Mouse (Mus musculus): Measurements from ENCODE around the gene Sec24d. TPM values are rescaled to one million over a fixed set of nuclear protein-coding genes. Genes with fewer than 3 reads are reported as not detected.

Gene Sec24d
- polyA plus RNA-seq, 1 experiment from 2014 or later = 16.2 TPM

- no peak overlapping the region for H3K27ac ChIP-seq (ENCODE audit: low read length)
- H3K4me1 ChIP-seq (ENCODE audit: control insufficient read depth, insufficient read depth, low read length) = no peaks in the 10 kb centered on the region
- no peak overlapping the region for H3K9ac ChIP-seq (ENCODE audit: low read depth, low read length)
- no peak overlapping the region for H3K4me2 ChIP-seq (ENCODE audit: low read length)
- no peaks in the 10 kb centered on the region for H3K9me3 ChIP-seq (replicated peaks; ENCODE audit: control insufficient read depth, low read length, poor library complexity, severe bottlenecking)
- no peaks in the 10 kb centered on the region for H3K27me3 ChIP-seq (ENCODE audit: control insufficient read depth, insufficient read depth, low read depth, low read length)
- no peak for ATAC-seq
- no peak overlapping the region for H3K4me3 ChIP-seq (ENCODE audit: low read depth, low read length)
- 73% methylated on average over 5 of the region's 5 CpGs for WGBS
- H3K36me3 ChIP-seq (ENCODE audit: control insufficient read depth, insufficient read depth, low read length) = no peaks in the 10 kb centered on the region
Observed at GRCm38 (mm10) chr3:123244376-123244775, 22.9 kb upstream of the Sec24d start.

DNA sequence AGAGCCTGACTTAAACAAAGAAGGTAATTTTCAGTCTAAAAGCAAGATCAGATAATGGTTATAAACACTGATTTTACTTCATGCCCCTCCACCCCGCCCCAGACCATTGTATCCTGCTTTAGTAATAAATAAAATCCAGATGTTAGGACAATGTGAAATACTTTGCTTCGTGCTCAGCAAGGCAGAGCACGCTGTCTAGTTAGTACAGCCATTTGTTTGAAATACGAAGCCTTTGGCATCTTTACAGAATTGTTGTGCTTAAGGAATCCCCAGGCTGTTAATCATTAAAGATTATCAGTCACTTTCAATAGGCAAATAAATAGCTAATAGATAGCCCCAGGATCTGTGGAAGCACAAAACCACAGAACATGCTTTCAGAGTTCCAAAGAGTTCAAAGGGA, 21.6 kb upstream of the Sec24d start:
- Histone ChIP-seq H3K27ac (ENCODE audit: low read length) (no peak overlapping the region), H3K9ac (ENCODE audit: low read depth, low read length) (no peak overlapping the region), H3K36me3 (ENCODE audit: control insufficient read depth, insufficient read depth, low read length) (no peaks in the 10 kb centered on the region), H3K4me1 (ENCODE audit: control insufficient read depth, insufficient read depth, low read length) (no peaks in the 10 kb centered on the region), H3K9me3 (replicated peaks; ENCODE audit: control insufficient read depth, low read length, poor library complexity, severe bottlenecking) (no peaks in the 10 kb centered on the region), H3K4me3 (ENCODE audit: low read depth, low read length) (no peak overlapping the region), H3K4me2 (ENCODE audit: low read length) (no peak overlapping the region), H3K27me3 (ENCODE audit: control insufficient read depth, insufficient read depth, low read depth, low read length) (no peaks in the 10 kb centered on the region)
- no peak for ATAC-seq
- 71% methylated on average over 4 of the region's 4 CpGs for WGBS

DNA sequence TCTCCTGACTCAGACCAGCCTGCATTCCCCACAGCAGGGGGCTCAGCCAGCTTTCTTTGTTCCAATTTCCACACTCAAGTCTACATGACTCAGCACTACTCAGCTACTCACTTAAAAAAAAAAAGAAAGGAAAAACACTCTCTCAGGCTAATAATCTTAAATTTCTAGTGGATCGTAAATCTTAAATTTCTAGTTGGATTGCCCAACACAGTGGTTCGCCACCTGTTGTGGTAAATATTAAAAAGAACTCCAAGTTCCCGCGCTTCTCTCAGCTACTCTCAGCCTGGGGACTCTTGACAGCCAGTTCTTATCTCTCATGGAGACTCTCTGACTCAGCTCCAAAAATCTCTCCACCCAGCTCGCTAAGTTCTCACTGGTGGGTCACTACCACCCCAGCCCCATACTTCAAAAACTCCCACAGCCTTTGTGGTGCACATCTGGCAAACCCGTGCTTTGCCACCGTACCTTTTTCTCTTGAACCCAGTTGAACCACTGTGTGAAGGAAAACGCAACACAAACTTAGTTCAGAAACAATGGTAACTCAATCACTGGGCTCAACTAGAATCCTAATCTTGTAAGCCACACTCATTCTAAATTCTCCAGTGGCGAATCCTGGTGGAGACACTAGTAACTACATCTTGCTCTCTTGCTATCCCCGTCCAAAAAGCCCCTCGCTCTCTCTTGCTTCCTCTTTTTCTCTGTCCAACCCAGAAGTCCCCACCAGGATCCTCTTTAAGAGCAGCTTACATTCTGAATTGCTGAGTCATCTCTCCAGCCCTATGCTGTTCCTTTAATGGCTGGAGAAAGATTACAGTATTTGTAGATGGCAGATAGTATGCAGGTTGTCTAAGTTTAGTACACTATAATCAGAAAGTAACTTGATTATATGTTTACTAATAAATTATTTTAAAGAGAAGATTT, 10.8 kb upstream of the Sec24d start:
- H3K4me2 ChIP-seq (ENCODE audit: low read length) = no peak overlapping the region
- ATAC-seq = no peak
- WGBS = 81% methylated on average over 11 of the region's 11 CpGs
- no peaks in the 10 kb centered on the region for H3K27me3 ChIP-seq (ENCODE audit: control insufficient read depth, insufficient read depth, low read depth, low read length)
- no peak overlapping the region for H3K9ac ChIP-seq (ENCODE audit: low read depth, low read length)
- H3K27ac ChIP-seq (ENCODE audit: low read length) = no peak overlapping the region
- no peaks in the 10 kb centered on the region for H3K9me3 ChIP-seq (replicated peaks; ENCODE audit: control insufficient read depth, low read length, poor library complexity, severe bottlenecking)
- no peak overlapping the region for H3K4me3 ChIP-seq (ENCODE audit: low read depth, low read length)
- H3K4me1 ChIP-seq (ENCODE audit: control insufficient read depth, insufficient read depth, low read length) = no peaks in the 10 kb centered on the region
- no peaks in the 10 kb centered on the region for H3K36me3 ChIP-seq (ENCODE audit: control insufficient read depth, insufficient read depth, low read length)

GRCm38 (mm10) chr3:123258709-123259108, 8.5 kb upstream of the Sec24d start:
- no peak for ATAC-seq
- 68% methylated on average over 4 of the region's 4 CpGs for WGBS
- Histone ChIP-seq H3K27ac (ENCODE audit: low read length) (no peak overlapping the region), H3K4me2 (ENCODE audit: low read length) (no peak overlapping the region), H3K27me3 (ENCODE audit: control insufficient read depth, insufficient read depth, low read depth, low read length) (no peaks in the 10 kb centered on the region), H3K9me3 (replicated peaks; ENCODE audit: control insufficient read depth, low read length, poor library complexity, severe bottlenecking) (no peaks in the 10 kb centered on the region), H3K4me3 (ENCODE audit: low read depth, low read length) (no peak overlapping the region), H3K9ac (ENCODE audit: low read depth, low read length) (no peak overlapping the region), H3K36me3 (ENCODE audit: control insufficient read depth, insufficient read depth, low read length) (no peaks in the 10 kb centered on the region), H3K4me1 (ENCODE audit: control insufficient read depth, insufficient read depth, low read length) (no peaks in the 10 kb centered on the region)

- 60% methylated on average over 6 of the region's 6 CpGs for WGBS
- H3K27ac ChIP-seq (ENCODE audit: low read length) = no peak overlapping the region
- no peaks in the 10 kb centered on the region for H3K9me3 ChIP-seq (replicated peaks; ENCODE audit: control insufficient read depth, low read length, poor library complexity, severe bottlenecking)
- H3K36me3 ChIP-seq (ENCODE audit: control insufficient read depth, insufficient read depth, low read length) = no peaks in the 10 kb centered on the region
- peak overlapping the region; percentile 33 for H3K4me3 ChIP-seq (ENCODE audit: low read depth, low read length)
- H3K27me3 ChIP-seq (ENCODE audit: control insufficient read depth, insufficient read depth, low read depth, low read length) = no peaks in the 10 kb centered on the region
- H3K4me2 ChIP-seq (ENCODE audit: low read length) = peak overlapping the region; percentile 29; the same call in 1 of the 2 replicates
- H3K4me1 ChIP-seq (ENCODE audit: control insufficient read depth, insufficient read depth, low read length) = peaks cover 2% of the 10 kb centered on the region; the same call in 1 of the 2 replicates
- ATAC-seq = no peak
- no peak overlapping the region for H3K9ac ChIP-seq (ENCODE audit: low read depth, low read length)
Observed at GRCm38 (mm10) chr3:123264706-123265105, 2.5 kb upstream of the Sec24d start.

- Histone ChIP-seq H3K36me3 (ENCODE audit: control insufficient read depth, insufficient read depth, low read length) (no peaks in the 10 kb centered on the region), H3K27me3 (ENCODE audit: control insufficient read depth, insufficient read depth, low read depth, low read length) (no peaks in the 10 kb centered on the region), H3K9ac (ENCODE audit: low read depth, low read length) (peak overlapping the region; percentile 71), H3K4me1 (ENCODE audit: control insufficient read depth, insufficient read depth, low read length) (peaks cover 2% of the 10 kb centered on the region; the same call in 1 of the 2 replicates), H3K9me3 (replicated peaks; ENCODE audit: control insufficient read depth, low read length, poor library complexity, severe bottlenecking) (no peaks in the 10 kb centered on the region), H3K4me2 (ENCODE audit: low read length) (peak overlapping the region; percentile 95), H3K4me3 (ENCODE audit: low read depth, low read length) (peak overlapping the region; percentile 65), H3K27ac (ENCODE audit: low read length) (peak overlapping the region; percentile 9; the same call in 1 of the 2 replicates)
- peak; percentile 69 for ATAC-seq
- under 1% methylated on average over 25 of the region's 25 CpGs for WGBS
Observed at GRCm38 (mm10) chr3:123267741-123268201, 516 bp downstream of the Sec24d start.

DNA sequence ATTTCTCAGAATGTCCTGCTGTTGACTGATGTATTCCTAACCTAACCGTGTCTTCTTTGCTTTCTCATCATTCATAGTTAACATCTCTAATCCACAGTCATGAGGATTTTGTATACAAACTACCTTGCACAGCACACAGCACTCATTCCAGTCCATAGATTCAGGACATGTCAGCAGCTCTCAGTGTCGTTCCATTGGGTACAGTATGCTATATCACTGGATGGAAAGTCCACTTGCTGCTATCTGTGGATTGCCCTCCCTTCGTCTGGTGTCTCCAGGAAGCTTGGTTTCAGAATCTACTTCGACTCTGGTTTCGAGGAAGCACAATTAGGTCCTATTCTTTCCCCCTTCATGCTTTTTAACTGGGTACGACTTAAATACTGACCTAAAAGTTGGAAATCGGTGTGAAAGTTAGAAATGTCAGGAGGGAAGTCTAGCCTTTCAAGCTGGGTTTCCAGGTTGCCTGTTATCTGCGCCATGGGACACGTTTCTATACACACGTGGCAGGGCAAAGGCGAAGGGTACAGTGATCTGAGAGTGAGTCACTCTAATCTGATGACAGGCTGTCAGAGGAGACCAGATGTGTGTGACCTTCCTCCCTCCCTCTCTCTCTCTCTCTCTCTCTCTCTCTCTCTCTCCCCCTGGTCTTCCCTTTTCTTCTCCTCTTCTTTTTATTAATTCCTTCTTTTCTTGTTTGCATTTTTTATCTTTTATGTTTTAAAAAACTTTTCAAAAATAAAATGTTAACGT, 15.8 kb downstream of the Sec24d start:
- H3K27me3 ChIP-seq (ENCODE audit: control insufficient read depth, insufficient read depth, low read depth, low read length) = no peaks in the 10 kb centered on the region
- ATAC-seq = no peak
- 88% methylated on average over 12 of the region's 12 CpGs for WGBS
- H3K27ac ChIP-seq (ENCODE audit: low read length) = no peak overlapping the region
- no peak overlapping the region for H3K4me3 ChIP-seq (ENCODE audit: low read depth, low read length)
- no peak overlapping the region for H3K4me2 ChIP-seq (ENCODE audit: low read length)
- no peak overlapping the region for H3K9ac ChIP-seq (ENCODE audit: low read depth, low read length)
- H3K4me1 ChIP-seq (ENCODE audit: control insufficient read depth, insufficient read depth, low read length) = no peaks in the 10 kb centered on the region
- H3K9me3 ChIP-seq (replicated peaks; ENCODE audit: control insufficient read depth, low read length, poor library complexity, severe bottlenecking) = no peaks in the 10 kb centered on the region
- no peaks in the 10 kb centered on the region for H3K36me3 ChIP-seq (ENCODE audit: control insufficient read depth, insufficient read depth, low read length)

DNA sequence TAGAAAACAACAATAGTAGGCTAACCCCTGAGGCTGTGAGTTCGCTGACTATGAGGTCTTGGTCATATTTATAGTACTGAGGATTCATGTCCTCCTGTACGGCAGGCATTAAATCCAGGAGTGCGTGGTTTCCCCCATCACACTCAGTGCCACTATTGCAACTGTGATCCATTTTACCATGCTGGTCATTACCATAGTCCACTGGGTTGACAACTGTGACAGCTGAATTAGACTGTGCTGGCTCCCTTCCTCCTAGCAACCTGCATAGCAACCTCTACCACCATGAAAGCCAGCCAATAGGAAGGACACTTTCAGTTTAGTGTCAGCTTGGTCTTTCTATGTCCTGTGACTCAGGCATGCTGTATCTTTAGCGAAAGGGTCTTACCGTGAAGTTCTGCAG, 17.0 kb downstream of the Sec24d start:
- Histone ChIP-seq H3K9me3 (replicated peaks; ENCODE audit: control insufficient read depth, low read length, poor library complexity, severe bottlenecking) (no peaks in the 10 kb centered on the region), H3K4me2 (ENCODE audit: low read length) (no peak overlapping the region), H3K36me3 (ENCODE audit: control insufficient read depth, insufficient read depth, low read length) (no peaks in the 10 kb centered on the region), H3K27ac (ENCODE audit: low read length) (no peak overlapping the region), H3K4me3 (ENCODE audit: low read depth, low read length) (no peak overlapping the region), H3K9ac (ENCODE audit: low read depth, low read length) (no peak overlapping the region), H3K4me1 (ENCODE audit: control insufficient read depth, insufficient read depth, low read length) (no peaks in the 10 kb centered on the region), H3K27me3 (ENCODE audit: control insufficient read depth, insufficient read depth, low read depth, low read length) (no peaks in the 10 kb centered on the region)
- ATAC-seq = no peak
- 95% methylated on average over 5 of the region's 5 CpGs for WGBS

DNA sequence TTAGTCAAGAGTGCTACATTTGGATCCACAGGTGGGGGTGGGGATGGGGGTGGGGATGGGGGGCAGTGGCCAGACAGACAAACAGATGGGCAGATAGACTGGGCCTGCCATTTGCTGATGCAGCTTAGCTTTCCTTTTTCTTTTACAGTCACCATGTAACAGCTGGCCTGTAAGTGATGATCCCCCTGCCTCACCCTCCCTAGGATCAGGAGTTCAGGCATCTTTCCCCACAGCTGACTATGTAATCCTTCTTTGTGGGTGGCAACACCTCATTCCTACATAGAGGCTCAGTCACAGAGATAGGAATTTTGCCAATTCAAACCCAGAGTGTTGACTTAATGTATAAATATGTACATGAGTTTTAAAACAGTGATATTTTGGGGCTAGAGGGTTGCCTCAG, 18.4 kb downstream of the Sec24d start:
- H3K36me3 ChIP-seq (ENCODE audit: control insufficient read depth, insufficient read depth, low read length) = no peaks in the 10 kb centered on the region
- no peaks in the 10 kb centered on the region for H3K27me3 ChIP-seq (ENCODE audit: control insufficient read depth, insufficient read depth, low read depth, low read length)
- no peak overlapping the region for H3K9ac ChIP-seq (ENCODE audit: low read depth, low read length)
- H3K4me3 ChIP-seq (ENCODE audit: low read depth, low read length) = no peak overlapping the region
- no peaks in the 10 kb centered on the region for H3K4me1 ChIP-seq (ENCODE audit: control insufficient read depth, insufficient read depth, low read length)
- ATAC-seq = no peak
- H3K4me2 ChIP-seq (ENCODE audit: low read length) = no peak overlapping the region
- H3K27ac ChIP-seq (ENCODE audit: low read length) = no peak overlapping the region
- H3K9me3 ChIP-seq (replicated peaks; ENCODE audit: control insufficient read depth, low read length, poor library complexity, severe bottlenecking) = no peaks in the 10 kb centered on the region

Data from midbrain, embryonic 16.5 days (tissue).